Comparison of ENCODE assay signal across 23 mouse cellular contexts in the genomic region with DNA sequence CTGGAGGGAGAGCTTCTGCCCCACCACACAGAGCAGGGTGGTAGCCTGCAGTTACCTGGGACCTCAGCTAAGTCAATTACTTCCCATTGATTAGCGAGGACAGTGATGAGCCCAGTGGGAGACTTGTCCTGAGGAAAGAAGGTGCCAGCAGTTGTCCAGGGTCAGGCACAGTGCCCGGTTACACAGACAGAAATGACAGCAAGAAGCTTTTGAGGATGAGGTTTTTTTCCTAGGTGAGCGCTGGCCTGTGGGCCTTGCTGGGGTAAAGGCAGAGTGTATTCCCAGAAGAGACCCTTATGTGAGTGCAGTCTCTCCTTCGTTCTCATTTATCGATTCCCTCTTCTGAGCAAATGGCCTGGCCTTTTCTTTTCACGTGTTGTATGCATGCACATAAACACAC. TPM values are rescaled to one million over a fixed set of nuclear protein-coding genes. Genes with fewer than 3 reads are reported as not detected.
"Had no signal": no experiment of that assay in that cellular context is flagged by ENCODE, and none has a peak within 500 bp of the region (broad histone marks: within the 10 kb centered on the region; RNA-seq: fewer than 3 reads in every experiment).

No protein-coding gene starts in this region.

- H3K9ac ChIP-seq: heart, embryonic 12.5 days; hindbrain, embryonic 14.5 days; intestine, embryonic 15.5 days; limb, embryonic 12.5 days had no signal

- H3K4me3 ChIP-seq: gastrocnemius, adult 2 months; heart, embryonic 10.5 days; heart, embryonic 12.5 days; intestine, embryonic 15.5 days; layer of hippocampus, adult 2 months; left cerebral cortex, adult 2 months; limb, embryonic 10.5 days; limb, embryonic 12.5 days had no signal

- H3K9me3 ChIP-seq: heart, embryonic 10.5 days; heart, embryonic 12.5 days; intestine, embryonic 15.5 days; limb, embryonic 10.5 days; limb, embryonic 12.5 days had no signal

- H3K4me2 ChIP-seq: heart, embryonic 12.5 days; hindbrain, embryonic 14.5 days; intestine, embryonic 15.5 days; limb, embryonic 12.5 days had no signal

- DNase-seq: gastrocnemius, adult 2 months; gastrocnemius, postnatal 10 days; gastrocnemius, postnatal 25 days; heart, adult 18-20 months; heart, postnatal 10 days; heart, postnatal 4 days; kidney, adult 18-20 months; kidney, adult 8-10 months; kidney, postnatal 10 days; kidney, postnatal 25 days; liver had no signal

- ATAC-seq: hindbrain, embryonic 16.5 days; inflammation-experienced regulatory T-cells, adult 6 months; intestine, embryonic 15.5 days; intestine, postnatal 0 days had no signal

- H3K36me3 ChIP-seq: heart, embryonic 10.5 days; heart, embryonic 12.5 days; intestine, embryonic 15.5 days; limb, embryonic 10.5 days; limb, embryonic 12.5 days had no signal

- H3K27ac ChIP-seq: gastrocnemius, adult 2 months; heart, embryonic 10.5 days; hindbrain, embryonic 14.5 days; intestine, embryonic 15.5 days; layer of hippocampus, adult 2 months; left cerebral cortex, adult 2 months; limb, embryonic 10.5 days; limb, embryonic 12.5 days had no signal

RNA-seq across cellular contexts. Expression of a gene that starts 10.6 kb away (rescaled TPM):
- total RNA-seq: granulocyte monocyte progenitor cell, adult 5-6 weeks had no signal
- polyA plus RNA-seq: inflammation-experienced regulatory T-cells, adult 6 months had no signal

RNA-seq across cellular contexts. Expression of a gene that starts 17.5 kb away (rescaled TPM):
- total RNA-seq: granulocyte monocyte progenitor cell, adult 5-6 weeks had no signal
- polyA plus RNA-seq: inflammation-experienced regulatory T-cells, adult 6 months had no signal

RNA-seq across cellular contexts. Expression of a gene that starts 54.1 kb away (rescaled TPM):
- total RNA-seq: granulocyte monocyte progenitor cell, adult 5-6 weeks had no signal
- polyA plus RNA-seq: inflammation-experienced regulatory T-cells, adult 6 months had no signal
